14 mouse cellular contexts compared by ENCODE assay signal in genomic region chr13:113829079-113829478, GRCm38 (mm10). TPM values are rescaled to one million over a fixed set of nuclear protein-coding genes. Genes with fewer than 3 reads are reported as not detected.
A peak's percentile ranks its signal among the peaks of the same experiment; 100 is the strongest.
DNase-seq lines count a peak whose midpoint lies in the region; ATAC-seq lines count a peak whose summit lies in the region.
"Had no signal": no experiment of that assay in that cellular context is flagged by ENCODE, and none has a peak within 500 bp of the region (broad histone marks: within the 10 kb centered on the region; RNA-seq: fewer than 3 reads in every experiment).

No protein-coding gene starts in this region.

- no peak for DNase-seq in liver, embryonic 11.5 days (ENCODE audit: low spot score)
- DNase-seq in liver, result no peak
- DNase-seq in induced T-regulatory cell, adult 2 months (ENCODE audit: low read depth), result peak; percentile 55
- DNase-seq in telencephalon, adult 2 months (ENCODE audit: low read depth, low spot score), result peak; percentile 58
- no peak for DNase-seq in cerebellum, adult 9-10 months
- no peak for DNase-seq in hindbrain, embryonic 11.5 days (ENCODE audit: low spot score)
- DNase-seq: cerebellum, adult 8-10 months had no signal

- no peaks in the 10 kb centered on the region for H3K36me3 ChIP-seq in liver, embryonic 11.5 days (ENCODE audit: control insufficient read depth, insufficient read depth, low read length)
- no peaks in the 10 kb centered on the region for H3K36me3 ChIP-seq in hindbrain, embryonic 11.5 days (ENCODE audit: control insufficient read depth, insufficient read depth, low read length)
- H3K36me3 ChIP-seq: heart, embryonic 15.5 days; kidney, embryonic 15.5 days; neural tube, embryonic 15.5 days had no signal

- no peaks in the 10 kb centered on the region for H3K27me3 ChIP-seq in liver, embryonic 11.5 days (replicated peaks; ENCODE audit: control insufficient read depth, insufficient read depth, low read length)
- no peaks in the 10 kb centered on the region for H3K27me3 ChIP-seq in hindbrain, embryonic 11.5 days (ENCODE audit: control insufficient read depth, insufficient read depth, low read length)
- H3K27me3 ChIP-seq: heart, embryonic 15.5 days; kidney, embryonic 15.5 days; neural tube, embryonic 15.5 days had no signal

- H3K9ac ChIP-seq in liver, embryonic 11.5 days (ENCODE audit: low read depth, low read length), result no peak overlapping the region
- H3K9ac ChIP-seq in hindbrain, embryonic 11.5 days (ENCODE audit: low read depth, low read length), result no peak overlapping the region
- H3K9ac ChIP-seq: heart, embryonic 15.5 days; kidney, embryonic 15.5 days; neural tube, embryonic 15.5 days had no signal

- H3K4me3 ChIP-seq in liver, embryonic 11.5 days (ENCODE audit: low read depth, low read length), result no peak overlapping the region
- no peak overlapping the region for H3K4me3 ChIP-seq in hindbrain, embryonic 11.5 days (ENCODE audit: low read depth, low read length)
- H3K4me3 ChIP-seq: erythroblast, embryonic 14.5 days; heart, embryonic 15.5 days; kidney, embryonic 15.5 days; neural tube, embryonic 15.5 days had no signal

- no peaks in the 10 kb centered on the region for H3K9me3 ChIP-seq in liver, embryonic 11.5 days (ENCODE audit: control insufficient read depth, low read length)
- H3K9me3 ChIP-seq in hindbrain, embryonic 11.5 days (ENCODE audit: control insufficient read depth, low read length), result no peaks in the 10 kb centered on the region
- H3K9me3 ChIP-seq: heart, embryonic 15.5 days; kidney, embryonic 15.5 days; neural tube, embryonic 15.5 days had no signal

- no peak overlapping the region for H3K27ac ChIP-seq in liver, embryonic 11.5 days (ENCODE audit: low read depth, low read length)
- no peak overlapping the region for H3K27ac ChIP-seq in hindbrain, embryonic 11.5 days (ENCODE audit: low read depth, low read length)
- H3K27ac ChIP-seq: heart, embryonic 15.5 days; kidney, embryonic 15.5 days; macrophage; neural tube, embryonic 15.5 days; stomach, postnatal 0 days had no signal

- ATAC-seq in liver, embryonic 11.5 days (replicated peaks; ENCODE audit: low FRiP score), result 0 out of 2 replicates have a peak, but pooled peaks have one; percentile 46
- ATAC-seq in CD4-positive, CD25-positive, alpha-beta regulatory T cell, adult 4 months, result peak; percentile 59
- no peak for ATAC-seq in hindbrain, embryonic 11.5 days (ENCODE audit: low FRiP score)

- H3K4me2 ChIP-seq in liver, embryonic 11.5 days, result no peak overlapping the region
- H3K4me2 ChIP-seq in hindbrain, embryonic 11.5 days (replicated peaks; ENCODE audit: low read depth, low read length), result no peak overlapping the region
- H3K4me2 ChIP-seq: heart, embryonic 15.5 days; kidney, embryonic 15.5 days; neural tube, embryonic 15.5 days had no signal

- 53% methylated on average over 2 of the region's 2 CpGs for WGBS in liver, embryonic 11.5 days
- WGBS in hindbrain, embryonic 11.5 days, result 98% methylated on average over 2 of the region's 2 CpGs

- peaks cover 12% of the 10 kb centered on the region for H3K4me1 ChIP-seq in liver, embryonic 11.5 days (replicated peaks; ENCODE audit: control insufficient read depth, insufficient read depth, low read length)
- H3K4me1 ChIP-seq in hindbrain, embryonic 11.5 days (replicated peaks; ENCODE audit: control insufficient read depth, insufficient read depth, low read length), result no peaks in the 10 kb centered on the region
- H3K4me1 ChIP-seq: heart, embryonic 15.5 days had no signal

RNA-seq across cellular contexts. Expression of gene Arl15, which starts 34.8 kb away (rescaled TPM):
- polyA plus RNA-seq in liver, embryonic 11.5 days (2014; fragmentation: Nextera tagmentation; extraction: Ambion mirVana), result 8.7 and 9.1 TPM in 2 replicates
- polyA plus RNA-seq in CD4-positive, CD25-positive, alpha-beta regulatory T cell, adult 4 months (2017; shearing (Covaris generic)), result 10 to 100 TPM; 14.7 to 17.8 TPM
- polyA plus RNA-seq in hindbrain, embryonic 11.5 days (2014; fragmentation: Nextera tagmentation; extraction: Ambion mirVana), result 13.8 and 19.0 TPM in 2 replicates
- polyA plus RNA-seq: erythroblast, embryonic 14.5 days had no signal

Comparison
In these comparisons a context has a peak if more than half of its experiments do, and no peak if none do; other contexts are left out.
1. DNase-seq: peak in induced T-regulatory cell, adult 2 months (single experiment) and telencephalon, adult 2 months (single experiment); none in liver, embryonic 11.5 days (single experiment), liver (single experiment), cerebellum, adult 9-10 months (single experiment) and hindbrain, embryonic 11.5 days (single experiment).